Mouse (Mus musculus) liver, adult 2 months (tissue): ENCODE results near the gene Mvb12a. TPM values are rescaled to one million over a fixed set of nuclear protein-coding genes. Genes with fewer than 3 reads are reported as not detected.

Experiments used
- DNase-seq: peaks from one replicate; pipeline ENCODE4 v3.0.0-alpha.2; 2011; ENCODE audit warnings: low read depth, low spot score; ENCODE audit errors: extremely low read depth
- H3K27ac ChIP-seq: fragments of 200-500 bp; replicated peaks from 2 replicates; pipeline ENCODE4 v1.5.1; 2012; ENCODE audit warnings: low read depth, mild to moderate bottlenecking, control low read depth, inconsistent platforms, low read length; ENCODE audit not compliant: insufficient read depth
- H3K27me3 ChIP-seq: fragments of 200-500 bp; 2 replicates; pipeline ENCODE4 v1.6.1; 2012; ENCODE audit warnings: mild to moderate bottlenecking, moderate library complexity, low read length, inconsistent platforms; ENCODE audit not compliant: control insufficient read depth, insufficient read depth
- H3K36me3 ChIP-seq: fragments of 200-500 bp; 2 replicates; pipeline ENCODE4 v1.6.1; 2012; ENCODE audit warnings: low read length, inconsistent platforms; ENCODE audit not compliant: control insufficient read depth, insufficient read depth
- H3K4me1 ChIP-seq: fragments of 200-500 bp; 2 replicates; pipeline ENCODE4 v1.6.1; 2011; ENCODE audit warnings: low read length; ENCODE audit not compliant: control insufficient read depth, insufficient read depth
- H3K4me3 ChIP-seq: fragments of 200-500 bp; 2 replicates; pipeline ENCODE4 v1.5.1; 2011; ENCODE audit warnings: low read depth, mild to moderate bottlenecking, control low read depth, low read length, moderate library complexity; ENCODE audit not compliant: insufficient read depth
- H3K79me2 ChIP-seq: fragments of 200-500 bp; 2 replicates; pipeline ENCODE4 v1.6.1; 2012; ENCODE audit warnings: inconsistent platforms, mild to moderate bottlenecking, low read length, moderate library complexity; ENCODE audit not compliant: control insufficient read depth, insufficient read depth
- H3K9ac ChIP-seq: fragments of 200-500 bp; 2 replicates; pipeline ENCODE4 v1.6.1; 2012; ENCODE audit warnings: low read depth, mild to moderate bottlenecking, control low read depth, inconsistent platforms, low read length
- CTCF ChIP-seq: fragments of 200-500 bp; IDR thresholded peaks from 2 replicates; pipeline ENCODE4 v1.5.1; 2011; ENCODE audit warnings: low read depth, low read length, control low read depth
- POLR2A ChIP-seq: fragments of 200-500 bp; IDR thresholded peaks from 2 replicates; pipeline ENCODE4 v1.6.1; 2011; ENCODE audit warnings: low read length, control low read depth; ENCODE audit not compliant: insufficient read depth; ENCODE audit errors: extremely low read depth
- WGBS: fragments of 180-500 bp; shearing (Covaris S2); methylation state at CpG from one replicate; pipeline ENCODE4 v1.1.7; 2018; 5-methylcytosine and 5-hydroxymethylcytosine counted together
- polyA plus RNA-seq: library from polyadenylated mRNA; depleted of rRNA; stranded (reverse); fragments of >200 nt; gene quantifications from 2 replicates; pipeline ENCODE4 v1.2.3, GENCODE M21; 2012; rRNA removed
- total RNA-seq: library from RNA; depleted of rRNA; stranded (reverse); fragments of >200 nt; gene quantifications from 2 replicates; pipeline ENCODE4 v1.2.3, GENCODE M21; 2014; rRNA removed

The Mvb12a gene
- total and polyA plus RNA-seq, 2 experiments, result 98.9 to 164 TPM

- no peak overlapping the region for H3K9ac ChIP-seq
- H3K36me3 ChIP-seq, result no peaks in the 10 kb centered on the region
- no peak overlapping the region for H3K27ac ChIP-seq
- peak; percentile 42 for DNase-seq
- H3K4me1 ChIP-seq, result peaks cover 12% of the 10 kb centered on the region
- H3K27me3 ChIP-seq, result no peaks in the 10 kb centered on the region
- TF ChIP-seq CTCF (no peak), POLR2A (no peak)
- 84% methylated on average over 8 of the region's 8 CpGs for WGBS
- no peak overlapping the region for H3K4me3 ChIP-seq
- no peaks in the 10 kb centered on the region for H3K79me2 ChIP-seq
These were observed 51.0 kb downstream of the Mvb12a start for GRCm38 (mm10) chr8:71593556-71594323.

DNA sequence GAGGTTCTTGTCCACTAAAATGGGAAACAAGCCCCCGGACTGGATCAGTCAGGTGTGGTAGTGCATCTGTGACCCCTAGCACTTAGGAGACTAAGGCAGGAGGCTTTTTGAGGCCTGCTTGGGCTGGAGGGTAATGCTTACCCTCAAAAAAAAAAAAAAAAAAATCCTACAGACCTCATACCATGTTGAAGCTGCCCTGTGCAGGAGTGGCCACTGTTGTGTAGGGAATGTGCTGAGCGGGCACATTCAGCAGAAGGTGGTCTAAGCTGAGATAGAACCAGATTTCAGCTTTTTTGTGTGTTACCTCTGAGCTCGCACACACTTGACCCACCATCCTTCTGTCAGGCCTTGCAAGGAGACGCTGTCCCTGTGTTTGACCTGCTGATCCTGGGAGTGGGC is 51.6 kb downstream of the Mvb12a start:
- no peak for DNase-seq
- no peak overlapping the region for H3K9ac ChIP-seq
- WGBS, result 97% methylated on average over 4 of the region's 4 CpGs
- H3K79me2 ChIP-seq, result no peaks in the 10 kb centered on the region
- TF ChIP-seq CTCF, result no peak
- no peak for TF ChIP-seq POLR2A
- H3K27ac ChIP-seq, result no peak overlapping the region
- H3K4me3 ChIP-seq, result no peak overlapping the region
- no peaks in the 10 kb centered on the region for H3K27me3 ChIP-seq
- no peaks in the 10 kb centered on the region for H3K36me3 ChIP-seq
- peaks cover 12% of the 10 kb centered on the region for H3K4me1 ChIP-seq

DNA sequence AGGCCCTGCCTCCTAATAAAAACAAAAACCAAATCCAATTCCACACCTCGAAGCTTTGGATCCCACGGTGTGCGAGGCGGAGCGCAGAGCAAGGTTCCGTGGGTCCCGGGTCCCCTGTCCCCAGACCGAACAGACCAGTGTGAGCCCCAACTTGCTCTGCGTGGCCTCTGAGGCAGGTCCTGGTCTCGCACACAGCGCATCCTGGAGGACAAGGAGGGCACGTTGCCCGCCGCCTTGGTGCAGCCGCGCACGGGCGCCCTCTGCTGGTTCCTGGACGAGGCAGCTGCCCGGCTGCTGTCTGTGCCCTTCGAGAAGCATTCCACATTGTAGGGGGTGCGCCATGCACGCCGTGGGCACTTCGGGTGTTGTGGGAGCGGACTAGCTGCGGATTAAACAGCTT is 53.1 kb downstream of the Mvb12a start:
- Histone ChIP-seq H3K4me3 (no peak overlapping the region), H3K4me1 (peaks cover 10% of the 10 kb centered on the region), H3K79me2 (no peaks in the 10 kb centered on the region), H3K27ac (no peak overlapping the region), H3K36me3 (no peaks in the 10 kb centered on the region), H3K9ac (no peak overlapping the region), H3K27me3 (no peaks in the 10 kb centered on the region)
- WGBS, result 19% methylated on average over 27 of the region's 27 CpGs
- DNase-seq, result peak; percentile 41
- TF ChIP-seq POLR2A, result no peak
- peak; percentile 98 for TF ChIP-seq CTCF

DNA sequence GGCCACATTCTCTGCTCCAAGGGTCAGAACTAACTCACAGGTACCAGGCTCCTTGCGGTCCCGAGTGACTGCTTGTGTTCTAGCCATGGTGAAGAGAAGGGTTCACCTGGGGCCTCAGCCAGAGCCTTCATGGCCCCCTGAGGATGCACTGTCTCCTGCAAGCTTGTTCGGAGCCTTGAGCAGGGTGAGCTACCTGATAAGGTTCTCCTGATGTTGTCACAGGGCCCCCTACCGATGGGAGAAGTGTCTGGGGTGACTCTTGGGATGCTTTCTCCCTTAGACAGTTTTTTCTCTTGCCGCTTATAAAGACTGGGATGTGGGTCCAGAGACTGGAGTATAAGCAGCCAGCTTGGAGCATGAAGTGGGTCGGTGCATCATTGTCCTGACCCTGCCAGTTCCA is 53.7 kb downstream of the Mvb12a start:
- WGBS, result 63% methylated on average over 6 of the region's 6 CpGs
- Histone ChIP-seq H3K27me3 (no peaks in the 10 kb centered on the region), H3K9ac (no peak overlapping the region), H3K4me3 (no peak overlapping the region), H3K4me1 (peaks cover 7% of the 10 kb centered on the region), H3K27ac (no peak overlapping the region), H3K79me2 (no peaks in the 10 kb centered on the region), H3K36me3 (no peaks in the 10 kb centered on the region)
- TF ChIP-seq CTCF (no peak), POLR2A (no peak)
- no peak for DNase-seq

DNA sequence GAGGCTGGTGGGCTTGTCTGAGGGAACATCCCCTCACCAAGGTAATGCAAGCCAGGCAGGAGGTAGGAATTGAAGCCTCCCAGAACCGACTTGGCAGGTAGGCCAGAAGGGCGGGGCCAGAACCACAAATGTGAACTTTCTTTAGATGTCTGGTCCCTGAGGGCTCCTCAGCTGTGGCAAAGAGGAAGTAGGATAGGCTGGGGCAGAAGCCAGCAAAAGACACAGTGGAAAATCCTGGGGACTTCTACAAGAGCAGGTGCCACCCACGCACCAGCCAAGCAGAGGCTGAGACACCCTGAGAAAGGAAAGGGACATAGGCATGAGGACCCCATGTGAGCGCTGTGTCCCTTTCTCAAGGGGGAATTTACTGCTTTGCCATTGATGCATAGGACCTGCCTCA is 54.1 kb downstream of the Mvb12a start:
- 81% methylated on average over 4 of the region's 4 CpGs for WGBS
- no peak overlapping the region for H3K27ac ChIP-seq

DNA sequence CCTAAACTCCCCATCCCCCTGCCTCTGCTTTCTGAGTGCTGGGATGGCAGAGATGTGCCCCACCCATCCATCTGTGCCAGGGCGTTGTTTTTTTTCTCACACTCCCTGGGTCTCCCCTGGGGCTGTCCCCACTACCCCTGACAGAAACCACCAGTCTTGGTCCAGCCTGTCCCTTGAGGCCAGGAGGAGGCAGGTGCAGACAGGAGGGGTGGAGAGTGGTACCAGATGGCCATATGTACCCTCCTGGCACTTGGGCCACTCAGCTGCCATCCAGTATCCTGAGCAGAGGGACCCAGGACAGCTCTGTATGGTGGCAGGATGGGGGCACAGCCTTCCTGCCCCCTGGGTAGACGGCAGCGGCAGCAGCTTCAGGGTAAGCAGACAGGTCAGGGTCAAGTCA is 54.7 kb downstream of the Mvb12a start, which contains the start of gene Fam129c:
Gene Fam129c, plus strand, starts transcription at position 198 of the 400 bp plus-strand sequence.
- Histone ChIP-seq H3K9ac (no peak within 1 kb of the TSS), H3K36me3 (no peaks in the 10 kb centered on the region), H3K27me3 (0 out of 2 replicates have a peak, but pooled peaks cover 3% of the 10 kb centered on the region), H3K4me1 (peaks cover 7% of the 10 kb centered on the region), H3K27ac (no peak within 1 kb of the TSS), H3K4me3 (no peak within 1 kb of the TSS), H3K79me2 (no peaks in the 10 kb centered on the region)
- no peak for DNase-seq
- 91% methylated on average over 3 of the region's 3 CpGs for WGBS
- TF ChIP-seq POLR2A (no peak), CTCF (no peak)

More for the DNA sequence above, 54.1 kb downstream of the Mvb12a start:
- no peaks in the 10 kb centered on the region for H3K36me3 ChIP-seq
- no peak overlapping the region for H3K4me3 ChIP-seq
- no peaks in the 10 kb centered on the region for H3K79me2 ChIP-seq
- no peak for TF ChIP-seq POLR2A
- TF ChIP-seq CTCF, result no peak
- H3K4me1 ChIP-seq, result peaks cover 7% of the 10 kb centered on the region
- no peaks in the 10 kb centered on the region for H3K27me3 ChIP-seq
- DNase-seq, result no peak
- H3K9ac ChIP-seq, result no peak overlapping the region

Other genes with a start within 250 kb of the Mvb12a start
- 76.6 and 82.2 TPM in 2 replicates for gene Use1, start 176.1 kb upstream of the Mvb12a start, total RNA-seq
- 60.2 and 69.9 TPM in 2 replicates for gene Use1, start 176.1 kb upstream of the Mvb12a start, polyA plus RNA-seq
- gene Ocel1, start 171.6 kb upstream of the Mvb12a start, total RNA-seq, result 8.0 and 8.1 TPM in 2 replicates
- gene Ocel1, start 171.6 kb upstream of the Mvb12a start, polyA plus RNA-seq, result 9.2 and 17.1 TPM in 2 replicates
- 73.9 and 117 TPM in 2 replicates for gene Nr2f6, start 161.0 kb upstream of the Mvb12a start, total RNA-seq
- 319 and 341 TPM in 2 replicates for gene Nr2f6, start 161.0 kb upstream of the Mvb12a start, polyA plus RNA-seq
- gene Ushbp1, start 147.1 kb upstream of the Mvb12a start, total RNA-seq, result 7.9 and 9.7 TPM in 2 replicates
- gene Ushbp1, start 147.1 kb upstream of the Mvb12a start, polyA plus RNA-seq, result 7.9 and 13.6 TPM in 2 replicates
- gene Babam1, start 146.1 kb upstream of the Mvb12a start, total RNA-seq, result 42.7 and 44.8 TPM in 2 replicates
- 98.5 and 106 TPM in 2 replicates for gene Babam1, start 146.1 kb upstream of the Mvb12a start, polyA plus RNA-seq
- 0.09 and 0.34 TPM in 2 replicates for gene Ankle1, start 136.9 kb upstream of the Mvb12a start, total RNA-seq
- gene Ankle1, start 136.9 kb upstream of the Mvb12a start, polyA plus RNA-seq, result 0.11 and 0.22 TPM in 2 replicates
- 3.1 and 5.0 TPM in 2 replicates for gene Abhd8, start 79.3 kb upstream of the Mvb12a start, total RNA-seq
- 6.7 and 11.7 TPM in 2 replicates for gene Abhd8, start 79.3 kb upstream of the Mvb12a start, polyA plus RNA-seq
- gene Mrpl34, start 78.0 kb upstream of the Mvb12a start, total RNA-seq, result 35.1 and 48.2 TPM in 2 replicates
- gene Mrpl34, start 78.0 kb upstream of the Mvb12a start, polyA plus RNA-seq, result 104 and 123 TPM in 2 replicates
- gene Dda1, start 73.7 kb upstream of the Mvb12a start, total RNA-seq, result 7.7 and 8.3 TPM in 2 replicates
- 32.5 and 34.1 TPM in 2 replicates for gene Dda1, start 73.7 kb upstream of the Mvb12a start, polyA plus RNA-seq
- 2.3 and 3.8 TPM in 2 replicates for gene Ano8, start 57.0 kb upstream of the Mvb12a start, total RNA-seq
- gene Ano8, start 57.0 kb upstream of the Mvb12a start, polyA plus RNA-seq, result 3.7 and 5.2 TPM in 2 replicates
- 11.6 and 12.7 TPM in 2 replicates for gene Gtpbp3, start 54.8 kb upstream of the Mvb12a start, total RNA-seq
- gene Gtpbp3, start 54.8 kb upstream of the Mvb12a start, polyA plus RNA-seq, result 12.9 and 15.5 TPM in 2 replicates
- 15.3 and 22.8 TPM in 2 replicates for gene Plvap, start 31.2 kb upstream of the Mvb12a start, total RNA-seq
- gene Plvap, start 31.2 kb upstream of the Mvb12a start, polyA plus RNA-seq, result 128 and 132 TPM in 2 replicates
- not detected in 2 replicates for gene Ccdc194, start 17.2 kb upstream of the Mvb12a start, total RNA-seq
- 0.05 TPM in 1 of 2 replicates, not detected in the other for gene Ccdc194, start 17.2 kb upstream of the Mvb12a start, polyA plus RNA-seq
- 603 and 678 TPM in 2 replicates for gene Bst2, start 5.5 kb upstream of the Mvb12a start, total RNA-seq
- gene Bst2, start 5.5 kb upstream of the Mvb12a start, polyA plus RNA-seq, result 798 and 871 TPM in 2 replicates
- 0.46 and 0.47 TPM in 2 replicates for gene Tmem221, start 15.9 kb downstream of the Mvb12a start, total RNA-seq
- gene Tmem221, start 15.9 kb downstream of the Mvb12a start, polyA plus RNA-seq, result 0.14 and 0.55 TPM in 2 replicates
- not detected in 2 replicates for gene Nxnl1, start 23.7 kb downstream of the Mvb12a start, total RNA-seq
- gene Nxnl1, start 23.7 kb downstream of the Mvb12a start, polyA plus RNA-seq, result not detected in 2 replicates
- 6.8 and 7.2 TPM in 2 replicates for gene Slc27a1, start 26.0 kb downstream of the Mvb12a start, total RNA-seq
- gene Slc27a1, start 26.0 kb downstream of the Mvb12a start, polyA plus RNA-seq, result 12.5 and 15.7 TPM in 2 replicates
- gene Pgls, start 49.3 kb downstream of the Mvb12a start, total RNA-seq, result 111 and 113 TPM in 2 replicates
- gene Pgls, start 49.3 kb downstream of the Mvb12a start, polyA plus RNA-seq, result 119 and 124 TPM in 2 replicates
- 0.92 and 1.3 TPM in 2 replicates for gene Fam129c, start 54.7 kb downstream of the Mvb12a start, total RNA-seq
- gene Fam129c, start 54.7 kb downstream of the Mvb12a start, polyA plus RNA-seq, result 0.73 and 2.1 TPM in 2 replicates
- 43.2 and 55.0 TPM in 2 replicates for gene Colgalt1, start 68.1 kb downstream of the Mvb12a start, total RNA-seq
- 65.3 and 77.3 TPM in 2 replicates for gene Colgalt1, start 68.1 kb downstream of the Mvb12a start, polyA plus RNA-seq
- gene Unc13a, start 128.8 kb downstream of the Mvb12a start, total RNA-seq, result 0.09 and 0.20 TPM in 2 replicates
- 0.15 and 0.72 TPM in 2 replicates for gene Unc13a, start 128.8 kb downstream of the Mvb12a start, polyA plus RNA-seq
- 4.0 and 4.6 TPM in 2 replicates for gene Jak3, start 133.4 kb downstream of the Mvb12a start, total RNA-seq
- 5.7 and 7.9 TPM in 2 replicates for gene Jak3, start 133.4 kb downstream of the Mvb12a start, polyA plus RNA-seq
- gene Insl3, start 146.3 kb downstream of the Mvb12a start, total RNA-seq, result 0.74 and 1.1 TPM in 2 replicates
- 4.9 and 8.2 TPM in 2 replicates for gene Insl3, start 146.3 kb downstream of the Mvb12a start, polyA plus RNA-seq
- 0.92 and 1.3 TPM in 2 replicates for gene B3gnt3, start 158.9 kb downstream of the Mvb12a start, total RNA-seq
- gene B3gnt3, start 158.9 kb downstream of the Mvb12a start, polyA plus RNA-seq, result 1.5 and 2.6 TPM in 2 replicates
- gene Fcho1, start 182.8 kb downstream of the Mvb12a start, total RNA-seq, result 0.18 and 0.87 TPM in 2 replicates
- gene Fcho1, start 182.8 kb downstream of the Mvb12a start, polyA plus RNA-seq, result 0.44 and 2.8 TPM in 2 replicates